Mouse (Mus musculus): Measurements from ENCODE around the gene Coro1b. TPM values are rescaled to one million over a fixed set of nuclear protein-coding genes. Genes with fewer than 3 reads are reported as not detected.

The Coro1b gene
- polyA plus RNA-seq, 1 experiment from 2014 or later: 74.8 TPM

- no peaks in the 10 kb centered on the region for H3K9me3 ChIP-seq (replicated peaks; ENCODE audit: control insufficient read depth, low read length)
- H3K4me3 ChIP-seq (ENCODE audit: low read depth, low read length): no peak overlapping the region
- H3K4me2 ChIP-seq (ENCODE audit: low read depth, low read length): no peak overlapping the region
- H3K4me1 ChIP-seq (ENCODE audit: control insufficient read depth, low read depth, low read length): peaks cover 14% of the 10 kb centered on the region
- WGBS (ENCODE audit: insufficient replicate concordance): 81% methylated on average over 16 of the region's 16 CpGs
- no peak overlapping the region for H3K9ac ChIP-seq (ENCODE audit: low read depth, low read length)
- no peak for ATAC-seq (ENCODE audit: low read depth)
- no peaks in the 10 kb centered on the region for H3K36me3 ChIP-seq (ENCODE audit: control insufficient read depth, insufficient read depth)
- H3K27me3 ChIP-seq (ENCODE audit: control insufficient read depth, insufficient read depth, low read depth, low read length): peaks cover 24% of the 10 kb centered on the region
- no peak overlapping the region for H3K27ac ChIP-seq (ENCODE audit: low read length)
These were observed 43.7 kb upstream of the Coro1b start for GRCm38 (mm10) chr19:4104675-4105194.

DNA sequence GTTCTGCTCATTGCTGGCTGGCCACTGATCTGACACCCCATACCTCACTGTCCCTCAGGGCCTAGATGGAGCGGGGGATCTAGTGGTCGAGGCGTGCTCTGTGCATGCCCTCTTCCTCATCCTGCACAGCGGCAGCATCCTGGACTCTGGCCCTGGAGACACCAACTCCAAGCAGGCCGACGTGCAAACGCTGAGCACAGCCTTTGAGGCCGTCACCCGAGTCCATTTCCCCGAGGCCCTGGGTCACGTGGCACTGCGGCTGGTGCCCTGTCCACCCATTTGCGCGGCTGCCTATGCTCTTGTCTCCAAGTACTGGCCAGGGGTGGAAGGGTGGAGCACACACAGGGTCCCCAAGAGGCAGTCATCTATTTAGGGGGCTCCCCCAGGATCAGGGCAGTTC, 41.8 kb upstream of the Coro1b start:
- WGBS (ENCODE audit: insufficient replicate concordance): 80% methylated on average over 14 of the region's 14 CpGs
- no peak for ATAC-seq (ENCODE audit: low read depth)
- peaks cover 6% of the 10 kb centered on the region for H3K27me3 ChIP-seq (ENCODE audit: control insufficient read depth, insufficient read depth, low read depth, low read length)

DNA sequence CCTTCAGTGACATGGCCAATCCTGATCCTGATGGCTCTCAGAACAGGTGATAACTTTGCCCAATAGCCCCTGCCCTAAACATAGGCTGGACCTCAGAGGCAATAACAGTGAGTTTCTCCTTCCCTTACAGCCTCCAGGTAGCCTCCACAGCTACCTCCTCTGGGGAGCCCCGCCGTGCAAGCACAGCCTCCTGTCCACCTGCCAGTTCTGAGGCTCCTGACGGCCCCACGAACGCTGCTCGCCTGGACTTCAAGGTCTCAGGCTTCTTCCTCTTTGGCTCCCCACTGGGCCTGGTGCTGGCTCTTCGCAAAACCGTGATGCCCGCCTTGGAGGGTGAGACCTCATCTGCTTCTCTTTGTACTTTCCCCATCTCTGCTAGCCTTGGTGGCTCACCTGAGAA, 39.9 kb upstream of the Coro1b start:
- Histone ChIP-seq H3K4me3 (ENCODE audit: low read depth, low read length) (no peak overlapping the region), H3K27me3 (ENCODE audit: control insufficient read depth, insufficient read depth, low read depth, low read length) (no peaks in the 10 kb centered on the region), H3K4me2 (ENCODE audit: low read depth, low read length) (no peak overlapping the region), H3K9ac (ENCODE audit: low read depth, low read length) (no peak overlapping the region), H3K4me1 (ENCODE audit: control insufficient read depth, low read depth, low read length) (peaks cover 9% of the 10 kb centered on the region), H3K9me3 (replicated peaks; ENCODE audit: control insufficient read depth, low read length) (no peaks in the 10 kb centered on the region), H3K27ac (ENCODE audit: low read length) (no peak overlapping the region), H3K36me3 (ENCODE audit: control insufficient read depth, insufficient read depth) (no peaks in the 10 kb centered on the region)
- ATAC-seq (ENCODE audit: low read depth): no peak
- 73% methylated on average over 9 of the region's 9 CpGs for WGBS (ENCODE audit: insufficient replicate concordance)

More for the DNA sequence above, 41.8 kb upstream of the Coro1b start:
- Histone ChIP-seq H3K36me3 (ENCODE audit: control insufficient read depth, insufficient read depth) (no peaks in the 10 kb centered on the region), H3K9ac (ENCODE audit: low read depth, low read length) (no peak overlapping the region), H3K4me2 (ENCODE audit: low read depth, low read length) (no peak overlapping the region), H3K4me1 (ENCODE audit: control insufficient read depth, low read depth, low read length) (no peaks in the 10 kb centered on the region), H3K27ac (ENCODE audit: low read length) (no peak overlapping the region), H3K4me3 (ENCODE audit: low read depth, low read length) (no peak overlapping the region), H3K9me3 (replicated peaks; ENCODE audit: control insufficient read depth, low read length) (no peaks in the 10 kb centered on the region)

DNA sequence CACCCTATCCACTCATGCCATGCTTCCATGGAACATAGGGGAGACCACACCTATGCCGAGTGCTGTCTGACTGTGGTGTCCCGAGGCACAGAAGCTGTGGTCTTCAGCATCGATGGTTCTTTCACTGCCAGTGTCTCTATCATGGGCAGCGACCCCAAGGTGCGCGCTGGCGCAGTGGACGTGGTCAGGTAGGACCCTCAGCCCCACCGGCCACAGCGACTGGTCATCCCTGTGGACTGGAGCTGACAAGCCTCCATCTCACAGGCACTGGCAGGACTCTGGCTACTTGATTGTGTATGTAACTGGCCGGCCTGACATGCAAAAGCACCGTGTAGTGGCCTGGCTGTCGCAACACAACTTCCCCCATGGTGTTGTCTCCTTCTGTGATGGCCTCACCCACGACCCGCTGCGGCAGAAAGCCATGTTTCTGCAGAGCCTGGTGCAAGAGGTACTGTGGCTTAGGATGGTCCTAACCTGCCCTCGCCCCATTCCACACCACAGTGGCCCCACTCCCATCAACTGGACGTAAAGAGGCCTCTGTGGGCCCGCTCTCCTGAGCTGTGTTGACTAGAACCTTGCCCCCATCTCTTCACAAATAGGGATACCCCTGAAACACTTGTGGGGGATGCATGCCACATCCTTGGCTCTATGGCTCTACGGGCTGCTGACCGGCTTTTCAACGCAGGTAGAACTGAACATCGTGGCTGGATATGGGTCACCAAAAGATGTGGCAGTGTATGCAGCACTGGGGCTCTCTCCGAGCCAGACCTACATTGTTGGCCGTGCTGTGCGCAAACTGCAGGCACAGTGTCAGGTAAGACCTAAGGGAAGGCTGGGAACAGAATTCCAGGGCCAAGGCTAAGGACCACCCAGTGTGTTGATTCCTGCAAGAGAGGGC, 36.1 kb upstream of the Coro1b start:
- no peaks in the 10 kb centered on the region for H3K9me3 ChIP-seq (replicated peaks; ENCODE audit: control insufficient read depth, low read length)
- peaks cover 19% of the 10 kb centered on the region for H3K4me1 ChIP-seq (ENCODE audit: control insufficient read depth, low read depth, low read length)
- no peak overlapping the region for H3K9ac ChIP-seq (ENCODE audit: low read depth, low read length)
- no peak overlapping the region for H3K4me2 ChIP-seq (ENCODE audit: low read depth, low read length)
- H3K27me3 ChIP-seq (ENCODE audit: control insufficient read depth, insufficient read depth, low read depth, low read length): no peaks in the 10 kb centered on the region
- 84% methylated on average over 26 of the region's 26 CpGs for whole genome bisulfite sequencing (ENCODE audit: insufficient replicate concordance)
- H3K36me3 ChIP-seq (ENCODE audit: control insufficient read depth, insufficient read depth): peaks cover 11% of the 10 kb centered on the region
- no peak overlapping the region for H3K27ac ChIP-seq (ENCODE audit: low read length)
- H3K4me3 ChIP-seq (ENCODE audit: low read depth, low read length): no peak overlapping the region
- ATAC-seq (ENCODE audit: low read depth): no peak

DNA sequence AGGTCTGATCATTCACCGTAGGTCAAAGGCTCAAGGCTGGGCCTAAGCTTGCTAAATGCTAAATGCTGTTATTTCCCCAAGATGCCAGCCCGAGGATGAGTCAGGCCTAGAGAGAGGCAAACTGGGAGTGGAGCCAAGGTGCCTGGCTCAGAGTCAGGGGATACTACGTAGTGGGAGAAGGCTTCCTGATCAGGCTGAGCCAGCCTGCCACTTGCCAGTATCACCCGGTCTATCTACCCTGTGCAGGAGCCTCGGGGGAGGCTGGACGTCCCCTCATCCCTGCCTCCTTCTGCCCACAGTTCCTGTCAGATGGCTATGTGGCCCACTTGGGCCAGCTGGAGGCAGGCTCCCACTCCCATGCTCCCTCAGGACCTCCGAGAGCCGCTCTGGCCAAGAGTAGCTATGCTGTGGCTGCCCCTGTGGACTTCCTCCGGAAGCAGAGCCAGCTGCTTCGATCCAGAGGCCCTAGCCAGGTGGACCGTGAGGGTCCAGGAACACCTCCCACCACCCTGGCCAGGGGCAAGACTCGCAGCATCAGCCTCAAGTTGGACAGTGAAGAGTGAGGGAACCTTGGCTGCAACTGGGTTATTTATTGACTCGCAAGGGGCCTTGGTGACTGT, 35.1 kb upstream of the Coro1b start:
- Histone ChIP-seq H3K4me2 (ENCODE audit: low read depth, low read length) (peak overlapping the region; percentile 51), H3K4me1 (ENCODE audit: control insufficient read depth, low read depth, low read length) (peaks cover 19% of the 10 kb centered on the region), H3K9ac (ENCODE audit: low read depth, low read length) (peak overlapping the region; percentile 42), H3K36me3 (ENCODE audit: control insufficient read depth, insufficient read depth) (peaks cover 11% of the 10 kb centered on the region), H3K9me3 (replicated peaks; ENCODE audit: control insufficient read depth, low read length) (no peaks in the 10 kb centered on the region), H3K4me3 (ENCODE audit: low read depth, low read length) (peak overlapping the region; percentile 7; the same call in 1 of the 2 replicates), H3K27ac (ENCODE audit: low read length) (peak overlapping the region; percentile 64), H3K27me3 (ENCODE audit: control insufficient read depth, insufficient read depth, low read depth, low read length) (no peaks in the 10 kb centered on the region)
- WGBS (ENCODE audit: insufficient replicate concordance): 26% methylated on average over 13 of the region's 13 CpGs
- peak; percentile 73 for ATAC-seq (ENCODE audit: low read depth)

GRCm38 (mm10) chr19:4113806-4114230, 34.6 kb upstream of the Coro1b start:
- peaks cover 19% of the 10 kb centered on the region for H3K4me1 ChIP-seq (ENCODE audit: control insufficient read depth, low read depth, low read length)
- H3K36me3 ChIP-seq (ENCODE audit: control insufficient read depth, insufficient read depth): peaks cover 11% of the 10 kb centered on the region
- WGBS (ENCODE audit: insufficient replicate concordance): 13% methylated on average over 5 of the region's 5 CpGs
- H3K4me3 ChIP-seq (ENCODE audit: low read depth, low read length): peak overlapping the region; percentile 7
- peak overlapping the region; percentile 64 for H3K27ac ChIP-seq (ENCODE audit: low read length)
- no peaks in the 10 kb centered on the region for H3K27me3 ChIP-seq (ENCODE audit: control insufficient read depth, insufficient read depth, low read depth, low read length)
- no peaks in the 10 kb centered on the region for H3K9me3 ChIP-seq (replicated peaks; ENCODE audit: control insufficient read depth, low read length)
- H3K9ac ChIP-seq (ENCODE audit: low read depth, low read length): peak overlapping the region; percentile 42
- H3K4me2 ChIP-seq (ENCODE audit: low read depth, low read length): peak overlapping the region; percentile 51
- ATAC-seq (ENCODE audit: low read depth): peak; percentile 34

- H3K9ac ChIP-seq (ENCODE audit: low read depth, low read length): no peak overlapping the region
- H3K27me3 ChIP-seq (ENCODE audit: control insufficient read depth, insufficient read depth, low read depth, low read length): no peaks in the 10 kb centered on the region
- WGBS (ENCODE audit: insufficient replicate concordance): 85% methylated on average over 10 of the region's 10 CpGs
- H3K4me2 ChIP-seq (ENCODE audit: low read depth, low read length): no peak overlapping the region
- H3K4me1 ChIP-seq (ENCODE audit: control insufficient read depth, low read depth, low read length): peaks cover 19% of the 10 kb centered on the region
- no peaks in the 10 kb centered on the region for H3K9me3 ChIP-seq (replicated peaks; ENCODE audit: control insufficient read depth, low read length)
- no peak overlapping the region for H3K4me3 ChIP-seq (ENCODE audit: low read depth, low read length)
- no peak overlapping the region for H3K27ac ChIP-seq (ENCODE audit: low read length)
- ATAC-seq (ENCODE audit: low read depth): no peak
- H3K36me3 ChIP-seq (ENCODE audit: control insufficient read depth, insufficient read depth): peaks cover 11% of the 10 kb centered on the region
These were observed 33.9 kb upstream of the Coro1b start for GRCm38 (mm10) chr19:4114551-4114950.

- 85% methylated on average over 10 of the region's 10 CpGs for WGBS (ENCODE audit: insufficient replicate concordance)
These were observed 33.3 kb upstream of the Coro1b start for GRCm38 (mm10) chr19:4115144-4115543.

GRCm38 (mm10) chr19:4115816-4116215, 32.6 kb upstream of the Coro1b start:
- Histone ChIP-seq H3K4me1 (ENCODE audit: control insufficient read depth, low read depth, low read length) (peaks cover 25% of the 10 kb centered on the region), H3K27ac (ENCODE audit: low read length) (no peak overlapping the region), H3K4me3 (ENCODE audit: low read depth, low read length) (no peak overlapping the region), H3K9me3 (replicated peaks; ENCODE audit: control insufficient read depth, low read length) (no peaks in the 10 kb centered on the region), H3K27me3 (ENCODE audit: control insufficient read depth, insufficient read depth, low read depth, low read length) (no peaks in the 10 kb centered on the region), H3K9ac (ENCODE audit: low read depth, low read length) (no peak overlapping the region), H3K36me3 (ENCODE audit: control insufficient read depth, insufficient read depth) (peaks cover 11% of the 10 kb centered on the region), H3K4me2 (ENCODE audit: low read depth, low read length) (no peak overlapping the region)
- 78% methylated on average over 11 of the region's 11 CpGs for WGBS (ENCODE audit: insufficient replicate concordance)
- no peak for ATAC-seq (ENCODE audit: low read depth)

More at GRCm38 (mm10) chr19:4115144-4115543, 33.3 kb upstream of the Coro1b start:
- Histone ChIP-seq H3K4me2 (ENCODE audit: low read depth, low read length) (no peak overlapping the region), H3K27me3 (ENCODE audit: control insufficient read depth, insufficient read depth, low read depth, low read length) (no peaks in the 10 kb centered on the region), H3K9me3 (replicated peaks; ENCODE audit: control insufficient read depth, low read length) (no peaks in the 10 kb centered on the region), H3K4me1 (ENCODE audit: control insufficient read depth, low read depth, low read length) (peaks cover 19% of the 10 kb centered on the region), H3K27ac (ENCODE audit: low read length) (no peak overlapping the region), H3K4me3 (ENCODE audit: low read depth, low read length) (no peak overlapping the region), H3K9ac (ENCODE audit: low read depth, low read length) (no peak overlapping the region), H3K36me3 (ENCODE audit: control insufficient read depth, insufficient read depth) (peaks cover 11% of the 10 kb centered on the region)
- ATAC-seq (ENCODE audit: low read depth): no peak
